Mouse (Mus musculus): ENCODE results near the gene Glp2r. TPM values are rescaled to one million over a fixed set of nuclear protein-coding genes. Genes with fewer than 3 reads are reported as not detected.

Glp2r gene
- polyA plus RNA-seq, 1 experiment from 2014 or later, result 0.31 TPM

GRCm38 (mm10) chr11:67657685-67658382 lies 113.1 kb downstream of the Glp2r start:
- Histone ChIP-seq H3K4me2 (no peak overlapping the region), H3K4me3 (replicated peaks) (no peak overlapping the region)
- WGBS (ENCODE audit: insufficient replicate concordance), result 27% methylated on average over 11 of the region's 11 CpGs

DNA sequence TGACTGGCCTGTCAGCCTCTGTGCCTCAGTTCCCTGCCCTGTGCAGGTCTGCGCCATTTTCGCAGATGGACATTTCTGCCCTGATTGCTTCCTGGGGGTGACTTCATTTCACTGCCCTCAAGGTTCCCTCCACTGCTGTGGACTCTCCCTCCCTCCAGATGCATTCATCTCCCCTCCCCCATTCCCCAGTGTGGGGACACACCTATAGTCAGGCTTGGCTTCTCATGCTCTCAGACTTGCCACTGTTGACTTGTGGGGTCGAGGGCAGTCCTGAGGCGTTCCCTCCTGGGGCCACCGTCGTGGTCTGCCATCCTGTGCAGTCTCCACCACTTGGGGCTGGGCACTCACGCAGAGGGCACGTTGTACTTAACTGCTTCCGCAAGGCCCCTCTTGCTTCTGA lies 114.1 kb downstream of the Glp2r start:
- no peaks in the 10 kb centered on the region for H3K36me3 ChIP-seq (replicated peaks)
- H3K4me2 ChIP-seq, result no peak overlapping the region
- H3K4me1 ChIP-seq (replicated peaks), result no peaks in the 10 kb centered on the region
- no peak overlapping the region for H3K9ac ChIP-seq
- ATAC-seq (ENCODE audit: insufficient read depth), result no peak
- no peak overlapping the region for H3K4me3 ChIP-seq (replicated peaks)
- H3K9me3 ChIP-seq (replicated peaks), result no peaks in the 10 kb centered on the region
- H3K27me3 ChIP-seq, result no peaks in the 10 kb centered on the region
- H3K27ac ChIP-seq (replicated peaks), result no peak overlapping the region
- WGBS (ENCODE audit: insufficient replicate concordance), result 68% methylated on average over 9 of the region's 9 CpGs

More at GRCm38 (mm10) chr11:67657685-67658382, 113.1 kb downstream of the Glp2r start:
- Histone ChIP-seq H3K4me1 (replicated peaks) (no peaks in the 10 kb centered on the region), H3K27ac (replicated peaks) (no peak overlapping the region), H3K36me3 (replicated peaks) (no peaks in the 10 kb centered on the region), H3K27me3 (no peaks in the 10 kb centered on the region), H3K9ac (no peak overlapping the region), H3K9me3 (replicated peaks) (no peaks in the 10 kb centered on the region)
- ATAC-seq (ENCODE audit: insufficient read depth), result no peak

DNA sequence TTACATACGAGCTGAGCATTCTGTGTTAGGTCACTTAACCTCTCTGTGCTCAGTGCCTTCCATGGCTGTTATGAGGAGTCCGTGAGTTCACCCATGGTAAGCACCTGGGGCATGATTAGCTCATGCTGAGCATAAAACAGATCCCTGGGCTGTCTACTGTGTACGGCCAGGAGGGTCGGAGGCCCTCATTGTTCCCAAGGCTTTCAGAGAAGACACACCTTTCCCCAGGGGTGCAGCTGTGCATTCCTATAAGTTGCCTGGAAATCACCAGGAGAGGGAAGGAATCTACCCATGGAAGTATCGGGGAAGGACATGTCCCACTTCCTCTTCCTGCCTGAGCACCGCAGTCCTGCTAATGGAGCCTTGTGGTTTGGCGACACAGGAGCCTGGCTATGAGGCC lies 114.6 kb downstream of the Glp2r start:
- H3K36me3 ChIP-seq (replicated peaks), result no peaks in the 10 kb centered on the region
- WGBS (ENCODE audit: insufficient replicate concordance), result 39% methylated on average over 7 of the region's 7 CpGs
- no peak overlapping the region for H3K4me2 ChIP-seq
- H3K4me1 ChIP-seq (replicated peaks), result no peaks in the 10 kb centered on the region
- H3K27me3 ChIP-seq, result no peaks in the 10 kb centered on the region
- H3K9ac ChIP-seq, result no peak overlapping the region
- H3K4me3 ChIP-seq (replicated peaks), result no peak overlapping the region
- no peaks in the 10 kb centered on the region for H3K9me3 ChIP-seq (replicated peaks)
- ATAC-seq (ENCODE audit: insufficient read depth), result no peak
- no peak overlapping the region for H3K27ac ChIP-seq (replicated peaks)

DNA sequence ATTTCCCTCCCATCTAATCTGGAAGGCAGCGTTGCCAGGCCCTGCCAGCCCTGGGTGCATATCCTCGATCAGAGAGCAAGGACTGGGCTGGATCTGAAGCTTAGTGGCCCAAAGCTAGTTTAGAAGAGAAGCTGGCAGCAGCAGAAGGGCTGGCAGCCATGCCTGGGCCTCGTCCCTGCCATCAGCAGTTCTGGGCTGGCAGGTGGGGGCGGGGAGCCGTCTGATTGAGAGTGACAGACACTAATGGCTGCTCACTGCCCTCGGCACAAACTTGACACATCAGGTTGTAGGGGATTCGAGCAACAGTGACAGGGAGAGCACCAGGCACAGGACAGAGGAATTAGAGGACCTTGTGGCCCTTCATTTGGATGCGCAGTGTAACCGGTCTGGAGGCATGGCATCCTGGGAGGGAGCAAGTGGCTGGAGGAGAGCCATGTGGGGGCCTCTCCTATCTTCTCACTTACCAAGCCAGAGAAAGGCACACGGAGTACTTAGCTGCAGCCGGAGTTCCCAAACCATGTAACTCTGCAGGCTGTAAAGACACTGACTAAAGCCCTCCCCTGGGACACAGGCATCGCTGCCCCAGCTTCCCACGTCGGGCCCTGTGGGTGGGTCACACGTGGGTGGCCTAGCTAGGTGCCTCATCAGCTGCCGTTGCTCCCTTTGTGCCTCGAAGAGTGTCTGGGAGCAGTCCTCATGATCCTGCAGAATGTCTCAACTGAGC lies 115.6 kb downstream of the Glp2r start:
- Histone ChIP-seq H3K9me3 (replicated peaks) (no peaks in the 10 kb centered on the region), H3K4me1 (replicated peaks) (no peaks in the 10 kb centered on the region), H3K9ac (no peak overlapping the region), H3K36me3 (replicated peaks) (no peaks in the 10 kb centered on the region), H3K4me2 (no peak overlapping the region), H3K4me3 (replicated peaks) (no peak overlapping the region), H3K27ac (replicated peaks) (no peak overlapping the region), H3K27me3 (no peaks in the 10 kb centered on the region)
- 62% methylated on average over 17 of the region's 17 CpGs for WGBS (ENCODE audit: insufficient replicate concordance)
- no peak for ATAC-seq (ENCODE audit: insufficient read depth)

DNA sequence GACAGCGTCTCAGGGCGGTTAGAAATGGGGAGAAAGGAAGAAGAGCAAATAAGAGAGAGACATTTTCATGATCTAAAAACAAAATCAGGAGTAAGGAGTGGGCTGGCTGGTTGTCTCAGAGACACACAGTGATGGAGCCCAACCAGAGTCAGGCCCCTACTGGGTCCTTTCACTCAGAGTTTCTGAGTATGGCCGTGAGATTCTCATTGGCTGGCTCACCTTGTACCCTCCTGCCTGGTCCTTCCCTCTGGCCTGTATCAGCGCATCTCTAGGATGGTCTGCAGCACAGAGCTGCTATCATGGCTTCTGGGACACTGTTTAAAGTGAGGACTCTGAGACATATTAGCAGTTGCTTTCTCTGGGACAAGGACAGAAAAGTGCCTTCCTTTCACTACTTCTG lies 116.4 kb downstream of the Glp2r start:
- Histone ChIP-seq H3K4me2 (no peak overlapping the region), H3K4me3 (replicated peaks) (no peak overlapping the region), H3K36me3 (replicated peaks) (no peaks in the 10 kb centered on the region), H3K9ac (no peak overlapping the region), H3K27me3 (no peaks in the 10 kb centered on the region), H3K4me1 (replicated peaks) (no peaks in the 10 kb centered on the region), H3K9me3 (replicated peaks) (no peaks in the 10 kb centered on the region), H3K27ac (replicated peaks) (no peak overlapping the region)
- no peak for ATAC-seq (ENCODE audit: insufficient read depth)
- WGBS (ENCODE audit: insufficient replicate concordance), result 62% methylated on average over 4 of the region's 4 CpGs

DNA sequence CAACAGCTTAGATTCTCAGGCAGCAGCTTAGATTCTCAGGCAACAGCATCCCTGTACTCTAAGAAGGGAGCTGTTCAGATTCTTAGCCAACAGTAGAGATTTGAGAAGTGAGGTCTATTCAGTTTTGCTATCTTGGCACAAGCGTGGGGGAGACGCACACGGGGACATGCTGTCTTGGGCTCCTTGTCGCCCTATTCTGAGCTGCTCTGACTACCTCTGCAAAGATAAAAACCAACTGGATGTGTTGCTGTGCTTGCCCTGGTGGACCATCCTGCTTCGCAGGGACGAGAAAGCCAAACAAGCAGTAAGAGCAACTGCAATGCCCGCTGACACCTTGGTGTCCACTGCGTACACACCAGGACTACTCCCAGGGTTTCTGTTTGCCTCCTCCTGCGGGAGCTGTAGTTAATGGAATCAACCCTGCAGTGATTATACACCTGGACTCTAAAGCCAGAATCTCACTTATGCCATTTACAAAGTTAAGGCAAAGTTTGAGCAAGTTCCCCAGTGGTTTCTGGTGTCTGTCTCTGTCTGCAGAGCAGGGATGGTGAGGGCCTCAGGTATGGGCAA lies 117.3 kb downstream of the Glp2r start:
- 65% methylated on average over 9 of the region's 9 CpGs for WGBS (ENCODE audit: insufficient replicate concordance)
- Histone ChIP-seq H3K4me1 (replicated peaks) (no peaks in the 10 kb centered on the region), H3K4me2 (no peak overlapping the region), H3K36me3 (replicated peaks) (no peaks in the 10 kb centered on the region), H3K27ac (replicated peaks) (no peak overlapping the region), H3K9me3 (replicated peaks) (no peaks in the 10 kb centered on the region), H3K27me3 (no peaks in the 10 kb centered on the region), H3K9ac (no peak overlapping the region), H3K4me3 (replicated peaks) (no peak overlapping the region)
- ATAC-seq (ENCODE audit: insufficient read depth), result no peak

GRCm38 (mm10) chr11:67652893-67653255 lies 118.1 kb downstream of the Glp2r start:
- H3K27me3 ChIP-seq, result no peaks in the 10 kb centered on the region
- no peaks in the 10 kb centered on the region for H3K4me1 ChIP-seq (replicated peaks)
- H3K9ac ChIP-seq, result no peak overlapping the region
- WGBS (ENCODE audit: insufficient replicate concordance), result 28% methylated on average over 6 of the region's 6 CpGs
- H3K4me3 ChIP-seq (replicated peaks), result no peak overlapping the region
- H3K27ac ChIP-seq (replicated peaks), result no peak overlapping the region
- no peaks in the 10 kb centered on the region for H3K36me3 ChIP-seq (replicated peaks)
- ATAC-seq (ENCODE audit: insufficient read depth), result no peak
- H3K9me3 ChIP-seq (replicated peaks), result no peaks in the 10 kb centered on the region
- H3K4me2 ChIP-seq, result no peak overlapping the region

DNA sequence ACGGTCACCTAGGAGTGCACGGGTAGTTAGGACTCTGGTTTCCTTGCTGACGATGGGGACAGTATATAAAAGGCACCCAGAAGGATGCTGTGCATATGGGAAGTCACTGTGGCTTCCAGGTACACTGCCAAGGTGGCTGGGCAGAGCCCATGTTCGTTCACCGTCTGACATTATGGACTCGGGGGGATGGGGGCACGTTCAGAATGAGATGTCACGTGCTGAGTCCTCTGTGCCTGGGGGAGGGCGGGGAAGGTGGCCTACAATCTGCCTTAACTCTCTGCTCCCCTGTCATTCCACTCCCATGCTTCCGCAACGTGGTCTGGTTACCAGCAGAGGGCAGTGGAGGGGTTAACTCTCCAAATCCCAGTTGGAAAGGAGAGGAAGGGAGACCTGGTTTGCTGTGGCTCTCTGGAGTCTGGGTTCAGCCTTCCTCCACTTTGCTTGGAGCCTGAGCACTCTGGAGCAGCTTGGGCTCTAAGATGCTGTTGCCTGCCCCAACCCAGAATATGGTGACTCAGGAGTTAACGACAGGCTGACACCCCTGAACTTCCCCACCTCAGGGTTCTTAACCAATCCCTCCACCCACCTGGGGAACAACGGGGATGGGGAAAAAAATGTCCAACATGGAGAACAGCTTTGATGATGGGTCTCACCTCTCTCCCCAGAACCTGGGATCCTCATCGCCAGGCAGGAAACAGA lies 118.6 kb downstream of the Glp2r start:
- no peak for ATAC-seq (ENCODE audit: insufficient read depth)
- Histone ChIP-seq H3K27ac (replicated peaks) (no peak overlapping the region), H3K9ac (no peak overlapping the region), H3K4me3 (replicated peaks) (no peak overlapping the region), H3K36me3 (replicated peaks) (no peaks in the 10 kb centered on the region), H3K4me1 (replicated peaks) (no peaks in the 10 kb centered on the region), H3K9me3 (replicated peaks) (no peaks in the 10 kb centered on the region), H3K4me2 (no peak overlapping the region), H3K27me3 (no peaks in the 10 kb centered on the region)
- WGBS (ENCODE audit: insufficient replicate concordance), result 17% methylated on average over 14 of the region's 14 CpGs

- Histone ChIP-seq H3K36me3 (replicated peaks) (no peaks in the 10 kb centered on the region), H3K4me1 (replicated peaks) (no peaks in the 10 kb centered on the region), H3K4me2 (no peak overlapping the region), H3K9me3 (replicated peaks) (no peaks in the 10 kb centered on the region), H3K9ac (no peak overlapping the region), H3K27ac (replicated peaks) (no peak overlapping the region), H3K4me3 (replicated peaks) (no peak overlapping the region), H3K27me3 (no peaks in the 10 kb centered on the region)
- ATAC-seq (ENCODE audit: insufficient read depth), result no peak
- 52% methylated on average over 6 of the region's 6 CpGs for WGBS (ENCODE audit: insufficient replicate concordance)
Measured at GRCm38 (mm10) chr11:67651731-67652130, 119.2 kb downstream of the Glp2r start.

GRCm38 (mm10) chr11:67649971-67650707 lies 120.8 kb downstream of the Glp2r start:
- H3K4me2 ChIP-seq, result no peak overlapping the region
- H3K36me3 ChIP-seq (replicated peaks), result no peaks in the 10 kb centered on the region
- WGBS (ENCODE audit: insufficient replicate concordance), result 41% methylated on average over 10 of the region's 10 CpGs
- no peak overlapping the region for H3K27ac ChIP-seq (replicated peaks)
- no peak overlapping the region for H3K9ac ChIP-seq
- H3K9me3 ChIP-seq (replicated peaks), result no peaks in the 10 kb centered on the region
- ATAC-seq (ENCODE audit: insufficient read depth), result no peak
- H3K4me1 ChIP-seq (replicated peaks), result no peaks in the 10 kb centered on the region
- H3K4me3 ChIP-seq (replicated peaks), result no peak overlapping the region
- no peaks in the 10 kb centered on the region for H3K27me3 ChIP-seq

Data from liver, embryonic 15.5 days (tissue).